Mouse (Mus musculus) cerebellum, adult 2 months (tissue): ENCODE results near the gene Acot1.

Experiments used
- CTCF ChIP-seq: fragments of 200-500 bp; IDR thresholded peaks from 2 replicates; pipeline ENCODE4 v1.5.1; 2011; ENCODE audit warnings: low read depth, mild to moderate bottlenecking, control low read depth, low read length, moderate library complexity, borderline replicate concordance; ENCODE audit not compliant: insufficient read depth
- POLR2A ChIP-seq: fragments of 200-500 bp; IDR thresholded peaks from 2 replicates; pipeline ENCODE4 v1.6.1; 2011; ENCODE audit warnings: low read length, control low read depth, borderline replicate concordance; ENCODE audit not compliant: insufficient read depth

GRCm38 (mm10) chr12:83989378-83989777, 19.9 kb upstream of the Acot1 start:
- TF ChIP-seq CTCF, result no peak
- TF ChIP-seq POLR2A, result no peak
